ENCODE assay signal across 22 mouse cellular contexts in the genomic region with DNA sequence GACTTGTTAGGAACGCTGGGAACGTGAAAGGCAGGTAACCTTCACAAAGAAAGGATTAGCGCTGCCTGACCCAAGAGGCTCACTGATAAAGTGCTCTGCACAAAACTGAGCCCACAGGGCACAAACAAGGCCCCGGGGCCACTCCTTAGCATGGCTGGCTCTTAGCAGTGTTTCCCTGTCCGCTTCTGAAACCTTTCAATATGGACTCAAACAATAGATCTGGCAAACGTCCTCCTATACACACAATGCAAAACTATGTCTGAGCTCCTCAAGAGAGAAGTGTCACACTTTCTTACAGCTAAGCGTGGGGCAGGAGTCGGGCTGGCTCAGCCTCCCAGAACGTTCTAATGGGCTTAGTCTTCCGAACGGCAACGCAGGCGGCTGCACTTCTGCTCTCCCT. TPM values are rescaled to one million over a fixed set of nuclear protein-coding genes. Genes with fewer than 3 reads are reported as not detected.
A peak's percentile ranks its signal among the peaks of the same experiment; 100 is the strongest.
DNase-seq lines count a peak whose midpoint lies in the region; ATAC-seq and TF ChIP-seq lines count a peak whose summit lies in the region.
"Had no signal": no experiment of that assay in that cellular context is flagged by ENCODE, and none has a peak within 500 bp of the region (broad histone marks: within the 10 kb centered on the region; RNA-seq: fewer than 3 reads in every experiment).

A gene (plus strand): TSS at position 301 of the 400 bp plus-strand sequence.

- no peaks in the 10 kb centered on the region; the same call in 1 of the 2 replicates for H3K9me3 ChIP-seq in forebrain, embryonic 11.5 days (ENCODE audit: control insufficient read depth, low read length)
- H3K9me3 ChIP-seq in forebrain, embryonic 12.5 days, result no peaks in the 10 kb centered on the region
- H3K9me3 ChIP-seq in limb, embryonic 15.5 days, result no peaks in the 10 kb centered on the region
- no peaks in the 10 kb centered on the region for H3K9me3 ChIP-seq in limb, embryonic 10.5 days (replicated peaks)
- H3K9me3 ChIP-seq in embryonic facial prominence, embryonic 14.5 days (ENCODE audit: control insufficient read depth, low read length), result no peaks in the 10 kb centered on the region
- H3K9me3 ChIP-seq in stomach, postnatal 0 days (ENCODE audit: control insufficient read depth, low read length), result no peaks in the 10 kb centered on the region
- H3K9me3 ChIP-seq: liver, embryonic 12.5 days had no signal

- no peak for ATAC-seq in forebrain, embryonic 11.5 days (replicated peaks; ENCODE audit: low FRiP score)
- ATAC-seq in forebrain, embryonic 12.5 days (ENCODE audit: low FRiP score), result no peak
- ATAC-seq in limb, embryonic 15.5 days (ENCODE audit: insufficient number of reproducible peaks, low FRiP score, low TSS enrichment, low read depth), result no peak
- ATAC-seq in embryonic facial prominence, embryonic 14.5 days (ENCODE audit: low read depth), result peak; percentile 57
- peak; percentile 16; the same call in 1 of the 2 replicates for ATAC-seq in stomach, postnatal 0 days (ENCODE audit: low FRiP score, low TSS enrichment)
- ATAC-seq: hindbrain, embryonic 16.5 days; liver, embryonic 12.5 days; midbrain, embryonic 16.5 days had no signal

- H3K9ac ChIP-seq in forebrain, embryonic 11.5 days (ENCODE audit: low read length), result peak within 1 kb of the TSS; percentile 12; the same call in 1 of the 2 replicates
- H3K9ac ChIP-seq in forebrain, embryonic 12.5 days, result no peak within 1 kb of the TSS
- no peak within 1 kb of the TSS for H3K9ac ChIP-seq in limb, embryonic 15.5 days
- H3K9ac ChIP-seq in embryonic facial prominence, embryonic 14.5 days (ENCODE audit: low read depth, low read length), result no peak within 1 kb of the TSS
- H3K9ac ChIP-seq in stomach, postnatal 0 days (ENCODE audit: low read length), result no peak within 1 kb of the TSS
- H3K9ac ChIP-seq: liver, embryonic 12.5 days; lung, embryonic 14.5 days had no signal

- no peak within 1 kb of the TSS for H3K4me2 ChIP-seq in forebrain, embryonic 11.5 days (ENCODE audit: low read depth, low read length, severe bottlenecking)
- H3K4me2 ChIP-seq in forebrain, embryonic 12.5 days, result no peak within 1 kb of the TSS
- no peak within 1 kb of the TSS for H3K4me2 ChIP-seq in limb, embryonic 15.5 days
- H3K4me2 ChIP-seq in embryonic facial prominence, embryonic 14.5 days (ENCODE audit: low read depth, low read length), result no peak within 1 kb of the TSS
- H3K4me2 ChIP-seq in stomach, postnatal 0 days (replicated peaks; ENCODE audit: low read depth), result peak within 1 kb of the TSS; percentile 14; the same call in 1 of the 2 replicates
- H3K4me2 ChIP-seq: liver, embryonic 12.5 days; lung, embryonic 14.5 days had no signal

- no peak within 1 kb of the TSS for H3K27ac ChIP-seq in forebrain, embryonic 11.5 days (ENCODE audit: low read depth, low read length)
- H3K27ac ChIP-seq in forebrain, embryonic 12.5 days, result no peak within 1 kb of the TSS
- H3K27ac ChIP-seq in limb, embryonic 15.5 days, result 0 out of 2 replicates have a peak within 1 kb of the TSS, but pooled peaks have one; percentile 22
- no peak within 1 kb of the TSS for H3K27ac ChIP-seq in limb, embryonic 10.5 days
- no peak within 1 kb of the TSS for H3K27ac ChIP-seq in embryonic facial prominence, embryonic 14.5 days (replicated peaks; ENCODE audit: low read depth, low read length)
- peak within 1 kb of the TSS; percentile 40; the same call in 1 of the 2 replicates for H3K27ac ChIP-seq in stomach, postnatal 0 days (replicated peaks)
- H3K27ac ChIP-seq: kidney, postnatal 0 days; liver, embryonic 12.5 days; macrophage had no signal

- H3K4me3 ChIP-seq in forebrain, embryonic 11.5 days (ENCODE audit: low read depth, low read length), result no peak within 1 kb of the TSS
- no peak within 1 kb of the TSS for H3K4me3 ChIP-seq in forebrain, embryonic 12.5 days (replicated peaks)
- no peak within 1 kb of the TSS for H3K4me3 ChIP-seq in limb, embryonic 15.5 days
- H3K4me3 ChIP-seq in limb, embryonic 10.5 days, result no peak within 1 kb of the TSS
- no peak within 1 kb of the TSS for H3K4me3 ChIP-seq in embryonic facial prominence, embryonic 14.5 days (ENCODE audit: low read depth, low read length)
- no peak within 1 kb of the TSS for H3K4me3 ChIP-seq in stomach, postnatal 0 days (ENCODE audit: low read depth, low read length)
- H3K4me3 ChIP-seq: erythroblast, embryonic 14.5 days; liver, embryonic 12.5 days had no signal

- no peaks in the 10 kb centered on the region for H3K36me3 ChIP-seq in forebrain, embryonic 11.5 days (ENCODE audit: control insufficient read depth, insufficient read depth, low read length)
- H3K36me3 ChIP-seq in forebrain, embryonic 12.5 days (replicated peaks), result no peaks in the 10 kb centered on the region
- H3K36me3 ChIP-seq in limb, embryonic 15.5 days, result peaks cover 16% of the 10 kb centered on the region
- H3K36me3 ChIP-seq in limb, embryonic 10.5 days, result peaks cover 15% of the 10 kb centered on the region
- peaks cover 11% of the 10 kb centered on the region for H3K36me3 ChIP-seq in embryonic facial prominence, embryonic 14.5 days (ENCODE audit: control insufficient read depth, insufficient read depth, low read length)
- peaks cover 4% of the 10 kb centered on the region; the same call in 1 of the 2 replicates for H3K36me3 ChIP-seq in stomach, postnatal 0 days (ENCODE audit: control insufficient read depth, insufficient read depth, low read length)
- H3K36me3 ChIP-seq: liver, embryonic 12.5 days had no signal

- H3K27me3 ChIP-seq in forebrain, embryonic 11.5 days (ENCODE audit: control insufficient read depth, insufficient read depth, low read length), result no peaks in the 10 kb centered on the region
- H3K27me3 ChIP-seq in forebrain, embryonic 12.5 days, result no peaks in the 10 kb centered on the region
- no peaks in the 10 kb centered on the region for H3K27me3 ChIP-seq in limb, embryonic 15.5 days
- no peaks in the 10 kb centered on the region for H3K27me3 ChIP-seq in limb, embryonic 10.5 days (ENCODE audit: low read depth, poor library complexity, severe bottlenecking)
- H3K27me3 ChIP-seq in embryonic facial prominence, embryonic 14.5 days (replicated peaks; ENCODE audit: control insufficient read depth, insufficient read depth, low read length), result no peaks in the 10 kb centered on the region
- no peaks in the 10 kb centered on the region for H3K27me3 ChIP-seq in stomach, postnatal 0 days (ENCODE audit: control insufficient read depth, insufficient read depth, low read length)
- H3K27me3 ChIP-seq: liver, embryonic 12.5 days had no signal

- WGBS in forebrain, embryonic 11.5 days, result 19% methylated on average over 13 of the region's 13 CpGs
- 15% methylated on average over 13 of the region's 13 CpGs for WGBS in forebrain, embryonic 12.5 days
- 71% methylated on average over 13 of the region's 13 CpGs for WGBS in limb, embryonic 15.5 days
- WGBS in limb, embryonic 10.5 days, result 87% methylated on average over 13 of the region's 13 CpGs
- 53% methylated on average over 13 of the region's 13 CpGs for WGBS in embryonic facial prominence, embryonic 14.5 days
- WGBS in stomach, postnatal 0 days, result 29% methylated on average over 13 of the region's 13 CpGs

- TF ChIP-seq EP300 in stomach, postnatal 0 days (optimal IDR thresholded peaks at IDR 0.05), result no peak

- DNase-seq in forebrain, embryonic 11.5 days (ENCODE audit: low spot score), result no peak
- no peak for DNase-seq in limb, embryonic 10.5 days (ENCODE audit: low spot score)
- DNase-seq in embryonic facial prominence, embryonic 14.5 days (ENCODE audit: low spot score), result peak; percentile 41
- peak; percentile 33 for DNase-seq in stomach, postnatal 0 days (ENCODE audit: low spot score)
- DNase-seq in adrenal gland, adult 18-20 months (ENCODE audit: low spot score in 2 of 2), result no peak
- no peak for DNase-seq in cerebellum, adult 8-10 months
- DNase-seq: cerebellum, adult 18-20 months; heart, postnatal 14 days; kidney, adult 11 months; layer of hippocampus, postnatal 36 days; left cerebral cortex, postnatal 4 days; thymus, postnatal 25 days had no signal

- no peak for TF ChIP-seq CTCF in stomach, postnatal 0 days (IDR thresholded peaks at IDR 0.05; ENCODE audit: low read depth)

- H3K4me1 ChIP-seq in forebrain, embryonic 11.5 days (replicated peaks; ENCODE audit: control insufficient read depth, insufficient read depth, low read length), result peaks cover 2% of the 10 kb centered on the region; the same call in 1 of the 2 replicates
- peaks cover 9% of the 10 kb centered on the region for H3K4me1 ChIP-seq in forebrain, embryonic 12.5 days
- H3K4me1 ChIP-seq in limb, embryonic 15.5 days, result peaks cover 3% of the 10 kb centered on the region
- H3K4me1 ChIP-seq in limb, embryonic 10.5 days, result no peaks in the 10 kb centered on the region
- H3K4me1 ChIP-seq in embryonic facial prominence, embryonic 14.5 days (ENCODE audit: control insufficient read depth, insufficient read depth, low read length), result peaks cover 16% of the 10 kb centered on the region; the same call in 1 of the 2 replicates
- no peaks in the 10 kb centered on the region for H3K4me1 ChIP-seq in stomach, postnatal 0 days (replicated peaks; ENCODE audit: control insufficient read depth, insufficient read depth)
- H3K4me1 ChIP-seq: liver, embryonic 12.5 days had no signal

RNA-seq across cellular contexts. Expression of the gene that starts here (rescaled TPM):
- polyA plus RNA-seq in forebrain, embryonic 11.5 days (2014; fragmentation: Nextera tagmentation; extraction: Ambion mirVana), result not detected in 2 replicates
- polyA plus RNA-seq in forebrain, embryonic 12.5 days (2016; fragmentation: Nextera tagmentation; extraction: Ambion mirVana), result not detected in 2 replicates
- polyA plus RNA-seq in limb, embryonic 15.5 days (2015; fragmentation: Nextera tagmentation; extraction: Ambion mirVana), result not detected in 2 replicates
- polyA plus RNA-seq in limb, embryonic 10.5 days (2016; fragmentation: Nextera tagmentation; extraction: Ambion mirVana), result not detected in 2 replicates
- polyA plus RNA-seq in embryonic facial prominence, embryonic 14.5 days (2014; fragmentation: Nextera tagmentation; extraction: Ambion mirVana), result not detected in 2 replicates
- polyA plus RNA-seq in stomach, postnatal 0 days (2015; fragmentation: Nextera tagmentation; extraction: Ambion mirVana), result not detected in 2 replicates
- 1 to 10 TPM; 4.1 to 5.2 TPM for total RNA-seq in adrenal gland, adult 18-20 months (2021)
- total RNA-seq: heart, adult 8-10 months; heart, postnatal 14 days; left cerebral cortex, postnatal 4 days had no signal
- polyA plus RNA-seq: erythroblast, embryonic 14.5 days; hindbrain, embryonic 16.5 days; kidney, postnatal 0 days; liver, embryonic 12.5 days; lung, embryonic 14.5 days; macrophage; midbrain, embryonic 16.5 days had no signal

Comparison
In these comparisons a context has a peak if more than half of its experiments do, and no peak if none do; other contexts are left out.
1. Peak in DNase-seq and ATAC-seq in embryonic facial prominence, embryonic 14.5 days; RNA of the gene not detected or under 1 TPM.
2. Peak in DNase-seq, ATAC-seq, H3K27ac ChIP-seq and H3K4me2 ChIP-seq in stomach, postnatal 0 days; RNA of the gene not detected or under 1 TPM.